Mouse (Mus musculus): ENCODE measurements around the gene Selenoo. TPM values are rescaled to one million over a fixed set of nuclear protein-coding genes. Genes with fewer than 3 reads are reported as not detected.

Gene Selenoo
- polyA plus RNA-seq, 1 experiment, result 27.7 TPM

- Histone ChIP-seq H3K4me3 (ENCODE audit: extremely low read depth, insufficient read depth, insufficient read length) (no peak overlapping the region), H3K27me3 (ENCODE audit: control insufficient read depth, insufficient read depth, low read length) (no peaks in the 10 kb centered on the region), H3K4me1 (ENCODE audit: control insufficient read depth, insufficient read depth, insufficient read length) (peaks cover 21% of the 10 kb centered on the region), H3K36me3 (ENCODE audit: control insufficient read depth, insufficient read depth, low read length) (peaks cover 9% of the 10 kb centered on the region), H3K27ac (ENCODE audit: insufficient read depth, low read length) (no peak overlapping the region)
- no peak for DNase-seq (ENCODE audit: low read depth in 1 of 2, low spot score in 2 of 2)
- TF ChIP-seq CTCF (IDR thresholded peaks at IDR 0.05; ENCODE audit: extremely low read depth, insufficient read depth, insufficient read length, insufficient replicate concordance) (no peak), POLR2A (IDR thresholded peaks at IDR 0.05; ENCODE audit: low read depth, low read length) (no peak)
- WGBS, result 96% methylated on average over 3 of the region's 3 CpGs
Observed at GRCm38 (mm10) chr15:89124312-89124711, 35.4 kb downstream of the Selenoo start.

GRCm38 (mm10) chr15:89125351-89125750 is 36.5 kb downstream of the Selenoo start:
- Histone ChIP-seq H3K4me3 (ENCODE audit: extremely low read depth, insufficient read depth, insufficient read length) (no peak overlapping the region), H3K27ac (ENCODE audit: insufficient read depth, low read length) (no peak overlapping the region), H3K4me1 (ENCODE audit: control insufficient read depth, insufficient read depth, insufficient read length) (peaks cover 28% of the 10 kb centered on the region), H3K36me3 (ENCODE audit: control insufficient read depth, insufficient read depth, low read length) (peaks cover 7% of the 10 kb centered on the region), H3K27me3 (ENCODE audit: control insufficient read depth, insufficient read depth, low read length) (no peaks in the 10 kb centered on the region)
- DNase-seq (ENCODE audit: low read depth in 1 of 2, low spot score in 2 of 2), result no peak
- TF ChIP-seq CTCF (IDR thresholded peaks at IDR 0.05; ENCODE audit: extremely low read depth, insufficient read depth, insufficient read length, insufficient replicate concordance) (no peak), POLR2A (IDR thresholded peaks at IDR 0.05; ENCODE audit: low read depth, low read length) (no peak)
- 94% methylated on average over 9 of the region's 9 CpGs for WGBS

- Histone ChIP-seq H3K27ac (ENCODE audit: insufficient read depth, low read length) (no peak overlapping the region), H3K4me3 (ENCODE audit: extremely low read depth, insufficient read depth, insufficient read length) (no peak overlapping the region), H3K36me3 (ENCODE audit: control insufficient read depth, insufficient read depth, low read length) (peaks cover 7% of the 10 kb centered on the region), H3K27me3 (ENCODE audit: control insufficient read depth, insufficient read depth, low read length) (no peaks in the 10 kb centered on the region), H3K4me1 (ENCODE audit: control insufficient read depth, insufficient read depth, insufficient read length) (peaks cover 37% of the 10 kb centered on the region)
- no peak for DNase-seq (ENCODE audit: low read depth in 1 of 2, low spot score in 2 of 2)
- WGBS, result 93% methylated on average over 8 of the region's 8 CpGs
- TF ChIP-seq CTCF (IDR thresholded peaks at IDR 0.05; ENCODE audit: extremely low read depth, insufficient read depth, insufficient read length, insufficient replicate concordance) (no peak), POLR2A (IDR thresholded peaks at IDR 0.05; ENCODE audit: low read depth, low read length) (no peak)
Observed at GRCm38 (mm10) chr15:89126622-89127021, 37.7 kb downstream of the Selenoo start.

GRCm38 (mm10) chr15:89127364-89127940 is 38.6 kb downstream of the Selenoo start:
- WGBS, result 64% methylated on average over 8 of the region's 8 CpGs

GRCm38 (mm10) chr15:89128382-89129350 is 39.8 kb downstream of the Selenoo start, which contains the start of gene Hdac10:
TSS of gene Hdac10 (minus strand) at chr15:89128700.
- Histone ChIP-seq H3K27me3 (ENCODE audit: control insufficient read depth, insufficient read depth, low read length) (no peaks in the 10 kb centered on the region), H3K4me1 (ENCODE audit: control insufficient read depth, insufficient read depth, insufficient read length) (peaks cover 37% of the 10 kb centered on the region), H3K36me3 (ENCODE audit: control insufficient read depth, insufficient read depth, low read length) (peaks cover 7% of the 10 kb centered on the region), H3K27ac (ENCODE audit: insufficient read depth, low read length) (peak within 1 kb of the TSS; percentile 93), H3K4me3 (ENCODE audit: extremely low read depth, insufficient read depth, insufficient read length) (peak within 1 kb of the TSS; percentile 69)
- peak; percentile 80 to 89 for DNase-seq (ENCODE audit: low read depth in 1 of 2, low spot score in 2 of 2)
- WGBS, result 4% methylated on average over 36 of the region's 36 CpGs
- TF ChIP-seq POLR2A (IDR thresholded peaks at IDR 0.05; ENCODE audit: low read depth, low read length) (peak; percentile 66), CTCF (IDR thresholded peaks at IDR 0.05; ENCODE audit: extremely low read depth, insufficient read depth, insufficient read length, insufficient replicate concordance) (peak; percentile 69; the same call in 1 of the 2 replicates)

More at GRCm38 (mm10) chr15:89127364-89127940, 38.6 kb downstream of the Selenoo start:
- H3K4me3 ChIP-seq (ENCODE audit: extremely low read depth, insufficient read depth, insufficient read length), result peak overlapping the region; percentile 69; the same call in 1 of the 2 replicates
- no peak overlapping the region for H3K27ac ChIP-seq (ENCODE audit: insufficient read depth, low read length)
- DNase-seq (ENCODE audit: low read depth in 1 of 2, low spot score in 2 of 2), result no peak
- H3K4me1 ChIP-seq (ENCODE audit: control insufficient read depth, insufficient read depth, insufficient read length), result peaks cover 37% of the 10 kb centered on the region
- no peak for TF ChIP-seq POLR2A (IDR thresholded peaks at IDR 0.05; ENCODE audit: low read depth, low read length)
- no peak for TF ChIP-seq CTCF (IDR thresholded peaks at IDR 0.05; ENCODE audit: extremely low read depth, insufficient read depth, insufficient read length, insufficient replicate concordance)
- H3K36me3 ChIP-seq (ENCODE audit: control insufficient read depth, insufficient read depth, low read length), result peaks cover 7% of the 10 kb centered on the region
- H3K27me3 ChIP-seq (ENCODE audit: control insufficient read depth, insufficient read depth, low read length), result no peaks in the 10 kb centered on the region

GRCm38 (mm10) chr15:89130245-89130644 is 41.4 kb downstream of the Selenoo start:
- Histone ChIP-seq H3K27me3 (ENCODE audit: control insufficient read depth, insufficient read depth, low read length) (no peaks in the 10 kb centered on the region), H3K27ac (ENCODE audit: insufficient read depth, low read length) (peak overlapping the region; percentile 92), H3K4me1 (ENCODE audit: control insufficient read depth, insufficient read depth, insufficient read length) (peaks cover 37% of the 10 kb centered on the region), H3K36me3 (ENCODE audit: control insufficient read depth, insufficient read depth, low read length) (peaks cover 4% of the 10 kb centered on the region), H3K4me3 (ENCODE audit: extremely low read depth, insufficient read depth, insufficient read length) (no peak overlapping the region)
- no peak for DNase-seq (ENCODE audit: low read depth in 1 of 2, low spot score in 2 of 2)
- TF ChIP-seq POLR2A (IDR thresholded peaks at IDR 0.05; ENCODE audit: low read depth, low read length) (no peak), CTCF (IDR thresholded peaks at IDR 0.05; ENCODE audit: extremely low read depth, insufficient read depth, insufficient read length, insufficient replicate concordance) (no peak)

Measured in spleen, adult 2 months (tissue).